Mouse (Mus musculus): Measurements from ENCODE around the gene Lta. TPM values are rescaled to one million over a fixed set of nuclear protein-coding genes. Genes with fewer than 3 reads are reported as not detected.
A peak's percentile ranks its signal among the peaks of the same experiment; 100 is the strongest.

Lta gene
- polyA plus RNA-seq, 1 experiment from 2014 or later: 0.39 TPM

- no peak for ATAC-seq (ENCODE audit: low FRiP score, low read depth)
- H3K4me2 ChIP-seq: no peak overlapping the region
These were observed 46.1 kb downstream of the Lta start for GRCm38 (mm10) chr17:35158850-35159593.

GRCm38 (mm10) chr17:35157661-35158175 is 47.4 kb downstream of the Lta start:
- Histone ChIP-seq H3K36me3 (peaks cover 95% of the 10 kb centered on the region), H3K27ac (replicated peaks) (no peak overlapping the region), H3K4me3 (no peak overlapping the region), H3K9me3 (no peaks in the 10 kb centered on the region), H3K9ac (no peak overlapping the region), H3K4me1 (replicated peaks) (peaks cover 16% of the 10 kb centered on the region), H3K4me2 (no peak overlapping the region), H3K27me3 (no peaks in the 10 kb centered on the region)
- no peak for ATAC-seq (ENCODE audit: low FRiP score, low read depth)
- WGBS: 93% methylated on average over 8 of the region's 8 CpGs

More at GRCm38 (mm10) chr17:35158850-35159593, 46.1 kb downstream of the Lta start:
- H3K4me1 ChIP-seq (replicated peaks): peaks cover 24% of the 10 kb centered on the region
- H3K4me3 ChIP-seq: no peak overlapping the region
- no peaks in the 10 kb centered on the region for H3K9me3 ChIP-seq
- H3K27ac ChIP-seq (replicated peaks): no peak overlapping the region
- WGBS: 92% methylated on average over 16 of the region's 16 CpGs
- H3K36me3 ChIP-seq: peaks cover 82% of the 10 kb centered on the region
- H3K27me3 ChIP-seq: no peaks in the 10 kb centered on the region
- no peak overlapping the region for H3K9ac ChIP-seq

DNA sequence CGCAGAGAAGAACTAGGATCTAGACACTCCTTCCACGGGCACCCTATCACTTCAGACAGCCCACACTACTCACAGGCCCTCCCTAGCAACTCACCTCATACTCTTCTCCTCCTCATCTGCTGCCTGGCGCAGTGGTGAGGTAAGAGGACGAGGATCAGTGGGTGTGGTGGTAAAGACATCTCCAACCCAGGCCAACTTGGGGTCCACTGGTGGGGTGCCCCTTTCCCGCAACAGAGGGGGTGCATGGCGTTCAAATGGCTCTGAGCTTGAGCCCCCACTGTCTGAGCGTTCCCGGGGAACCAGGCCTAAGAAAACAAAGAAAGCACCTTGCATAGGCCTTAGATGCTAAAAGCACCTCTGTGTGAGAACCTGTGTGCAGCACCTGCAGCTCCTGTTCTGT is 47.9 kb downstream of the Lta start:
- H3K9ac ChIP-seq: no peak overlapping the region
- WGBS: 96% methylated on average over 8 of the region's 8 CpGs
- ATAC-seq (ENCODE audit: low FRiP score, low read depth): no peak

DNA sequence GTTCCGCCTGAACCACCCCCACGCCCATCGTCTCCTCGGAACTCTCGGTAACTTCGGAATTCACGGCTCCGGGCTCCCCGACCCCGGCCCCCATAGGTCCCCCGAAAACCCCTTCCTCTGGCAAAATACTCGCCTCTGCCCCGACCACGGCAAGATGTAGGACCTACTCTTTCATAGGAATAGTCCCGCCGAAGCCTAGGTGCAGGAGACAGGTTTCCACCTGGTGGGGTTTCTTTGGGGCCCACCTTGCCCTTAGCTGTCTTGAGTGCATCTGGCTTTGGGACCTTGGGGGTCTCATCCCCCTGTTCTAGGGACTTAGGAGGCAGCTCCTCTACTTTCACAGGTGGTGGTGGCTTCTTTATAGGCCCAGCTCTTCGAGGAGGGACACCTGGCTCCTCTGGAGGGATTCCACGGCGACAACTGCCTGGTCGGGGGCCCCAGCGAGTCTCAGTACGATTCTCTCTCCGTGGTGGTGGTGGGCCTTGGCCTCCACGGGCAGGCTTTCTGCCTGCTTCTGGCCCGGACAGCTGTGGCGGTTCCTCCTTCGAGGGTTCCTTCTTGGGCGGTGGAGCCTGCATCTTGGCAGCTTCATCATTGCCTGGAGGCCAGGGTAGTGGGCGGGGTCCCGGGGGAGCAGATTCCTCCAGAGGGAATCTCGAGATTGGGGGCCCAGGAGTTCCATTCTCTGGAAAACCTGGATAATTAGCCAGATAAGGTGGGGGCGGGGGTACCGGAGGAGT is 48.5 kb downstream of the Lta start:
- Histone ChIP-seq H3K36me3 (peaks cover 98% of the 10 kb centered on the region), H3K4me1 (replicated peaks) (peaks cover 5% of the 10 kb centered on the region), H3K27ac (replicated peaks) (no peak overlapping the region), H3K9ac (no peak overlapping the region), H3K4me3 (no peak overlapping the region), H3K27me3 (no peaks in the 10 kb centered on the region), H3K4me2 (no peak overlapping the region), H3K9me3 (no peaks in the 10 kb centered on the region)
- no peak for ATAC-seq (ENCODE audit: low FRiP score, low read depth)
- 92% methylated on average over 33 of the region's 33 CpGs for WGBS

More for the DNA sequence above, 47.9 kb downstream of the Lta start:
- H3K4me3 ChIP-seq: no peak overlapping the region
- peaks cover 99% of the 10 kb centered on the region for H3K36me3 ChIP-seq
- no peaks in the 10 kb centered on the region for H3K9me3 ChIP-seq
- H3K27ac ChIP-seq (replicated peaks): no peak overlapping the region
- peaks cover 11% of the 10 kb centered on the region for H3K4me1 ChIP-seq (replicated peaks)
- H3K4me2 ChIP-seq: no peak overlapping the region
- no peaks in the 10 kb centered on the region for H3K27me3 ChIP-seq

- Histone ChIP-seq H3K9me3 (no peaks in the 10 kb centered on the region), H3K4me2 (no peak overlapping the region), H3K4me1 (replicated peaks) (no peaks in the 10 kb centered on the region), H3K27me3 (no peaks in the 10 kb centered on the region), H3K4me3 (no peak overlapping the region), H3K36me3 (peaks cover 95% of the 10 kb centered on the region), H3K27ac (replicated peaks) (no peak overlapping the region), H3K9ac (no peak overlapping the region)
- WGBS: 95% methylated on average over 12 of the region's 12 CpGs
- no peak for ATAC-seq (ENCODE audit: low FRiP score, low read depth)
These were observed 49.7 kb downstream of the Lta start for GRCm38 (mm10) chr17:35155451-35155850.

DNA sequence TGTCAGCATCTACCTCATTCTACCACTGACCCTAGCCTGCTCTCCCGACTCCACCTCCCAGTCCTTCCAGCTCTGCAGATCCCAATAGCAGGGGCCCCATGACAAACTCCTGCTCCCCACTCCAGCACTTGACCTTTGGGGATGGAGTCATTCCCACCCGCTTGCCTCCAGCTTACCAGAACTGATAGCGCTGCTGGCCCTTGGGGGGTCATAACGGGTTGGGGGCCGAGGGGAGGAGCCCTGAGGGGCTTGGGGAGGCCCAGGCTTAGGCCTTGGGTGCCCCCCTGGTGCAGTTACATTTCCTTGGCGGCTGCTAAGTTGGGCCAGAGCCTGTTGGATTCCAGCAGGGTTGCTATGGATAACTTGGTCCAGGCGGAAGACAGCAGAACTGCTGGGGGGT is 50.5 kb downstream of the Lta start:
- Histone ChIP-seq H3K27me3 (no peaks in the 10 kb centered on the region), H3K4me2 (no peak overlapping the region), H3K4me1 (replicated peaks) (no peaks in the 10 kb centered on the region), H3K9ac (no peak overlapping the region), H3K9me3 (no peaks in the 10 kb centered on the region), H3K4me3 (no peak overlapping the region), H3K27ac (replicated peaks) (no peak overlapping the region), H3K36me3 (peaks cover 95% of the 10 kb centered on the region)
- 71% methylated on average over 7 of the region's 7 CpGs for WGBS
- no peak for ATAC-seq (ENCODE audit: low FRiP score, low read depth)

DNA sequence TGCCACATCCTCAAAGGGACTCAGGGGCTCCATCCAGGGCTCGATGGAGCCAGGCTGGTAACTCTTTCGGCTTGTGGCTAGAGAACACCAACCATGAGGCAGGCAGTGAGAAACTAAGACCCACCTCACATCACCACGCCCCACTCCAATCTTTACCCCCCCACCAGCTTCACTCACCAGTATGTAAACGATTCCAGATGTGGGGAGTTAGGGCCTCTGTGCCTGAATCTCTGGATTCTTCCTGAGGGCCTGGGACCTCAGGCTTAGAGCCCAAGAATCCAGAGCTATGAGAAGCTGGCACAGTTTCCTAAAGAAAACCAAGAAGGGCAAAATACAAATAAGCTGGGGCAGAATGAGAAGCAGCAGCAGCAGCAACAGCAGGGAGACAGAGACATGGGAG is 51.2 kb downstream of the Lta start:
- Histone ChIP-seq H3K9ac (no peak overlapping the region), H3K9me3 (no peaks in the 10 kb centered on the region), H3K36me3 (peaks cover 95% of the 10 kb centered on the region), H3K4me2 (no peak overlapping the region), H3K27ac (replicated peaks) (no peak overlapping the region), H3K27me3 (no peaks in the 10 kb centered on the region), H3K4me3 (no peak overlapping the region), H3K4me1 (replicated peaks) (no peaks in the 10 kb centered on the region)
- 90% methylated on average over 4 of the region's 4 CpGs for WGBS
- ATAC-seq (ENCODE audit: low FRiP score, low read depth): no peak

Small RNAs within 50 kb of the gene (microRNA-seq; reads per million reads assigned to microRNA genes)
- not detected for gene Mir6973a
- not detected for gene Mir6974
- gene Mir6975: 2.6 reads per million, percentile 9 among the genes with 10 or more reads in this experiment
- 1.1 reads per million for gene Mir8094

Other genes with a start within 250 kb of the Lta start
- gene Hspa1b, start 246.1 kb downstream of the Lta start, polyA plus RNA-seq (2015; fragmentation: Nextera tagmentation; extraction: Ambion mirVana): 0.31 and 0.51 TPM in 2 replicates
- 1.0 TPM in 1 of 2 replicates, not detected in the other for gene Gm20481, start 235.4 kb downstream of the Lta start, polyA plus RNA-seq (2015; fragmentation: Nextera tagmentation; extraction: Ambion mirVana)
- gene Hspa1a, start 233.2 kb downstream of the Lta start, polyA plus RNA-seq (2015; fragmentation: Nextera tagmentation; extraction: Ambion mirVana): 12.0 and 13.1 TPM in 2 replicates
- gene Hspa1l, start 232.6 kb downstream of the Lta start, polyA plus RNA-seq (2015; fragmentation: Nextera tagmentation; extraction: Ambion mirVana): 1.3 and 1.8 TPM in 2 replicates
- 109 and 113 TPM in 2 replicates for gene Lsm2, start 223.5 kb downstream of the Lta start, polyA plus RNA-seq (2015; fragmentation: Nextera tagmentation; extraction: Ambion mirVana)
- 60.4 and 68.7 TPM in 2 replicates for gene Vars, start 204.4 kb downstream of the Lta start, polyA plus RNA-seq (2015; fragmentation: Nextera tagmentation; extraction: Ambion mirVana)
- 0.14 TPM in 2 replicates for gene Vwa7, start 188.8 kb downstream of the Lta start, polyA plus RNA-seq (2015; fragmentation: Nextera tagmentation; extraction: Ambion mirVana)
- 1.6 and 2.3 TPM in 2 replicates for gene Sapcd1, start 177.3 kb downstream of the Lta start, polyA plus RNA-seq (2015; fragmentation: Nextera tagmentation; extraction: Ambion mirVana)
- gene Msh5, start 158.6 kb downstream of the Lta start, polyA plus RNA-seq (2015; fragmentation: Nextera tagmentation; extraction: Ambion mirVana): 1.6 and 3.4 TPM in 2 replicates
- 87.4 TPM in 2 replicates for gene Clic1, start 155.4 kb downstream of the Lta start, polyA plus RNA-seq (2015; fragmentation: Nextera tagmentation; extraction: Ambion mirVana)
- gene Ddah2, start 146.3 kb downstream of the Lta start, polyA plus RNA-seq (2015; fragmentation: Nextera tagmentation; extraction: Ambion mirVana): 349 and 367 TPM in 2 replicates
- gene Ly6g6c, start 140.0 kb downstream of the Lta start, polyA plus RNA-seq (2015; fragmentation: Nextera tagmentation; extraction: Ambion mirVana): 0.18 TPM in 1 of 2 replicates, not detected in the other
- 0.22 and 0.25 TPM in 2 replicates for gene Mpig6b, start 139.2 kb downstream of the Lta start, polyA plus RNA-seq (2015; fragmentation: Nextera tagmentation; extraction: Ambion mirVana)
- 0.43 and 0.53 TPM in 2 replicates for gene Ly6g6e, start 128.4 kb downstream of the Lta start, polyA plus RNA-seq (2015; fragmentation: Nextera tagmentation; extraction: Ambion mirVana)
- 1.2 and 1.8 TPM in 2 replicates for gene Ly6g6d, start 127.3 kb downstream of the Lta start, polyA plus RNA-seq (2015; fragmentation: Nextera tagmentation; extraction: Ambion mirVana)
- gene Ly6g6f, start 119.7 kb downstream of the Lta start, polyA plus RNA-seq (2015; fragmentation: Nextera tagmentation; extraction: Ambion mirVana): 0.24 TPM in 1 of 2 replicates, not detected in the other
- gene Abhd16a, start 116.1 kb downstream of the Lta start, polyA plus RNA-seq (2015; fragmentation: Nextera tagmentation; extraction: Ambion mirVana): 102 and 106 TPM in 2 replicates
- gene Ly6g5c, start 97.1 kb downstream of the Lta start, polyA plus RNA-seq (2015; fragmentation: Nextera tagmentation; extraction: Ambion mirVana): not detected in 2 replicates
- 1.1 and 1.2 TPM in 2 replicates for gene Ly6g5b, start 89.9 kb downstream of the Lta start, polyA plus RNA-seq (2015; fragmentation: Nextera tagmentation; extraction: Ambion mirVana)
- 24.3 and 25.4 TPM in 2 replicates for gene Gpank1, start 83.9 kb downstream of the Lta start, polyA plus RNA-seq (2015; fragmentation: Nextera tagmentation; extraction: Ambion mirVana)
- 308 and 311 TPM in 2 replicates for gene Csnk2b, start 83.3 kb downstream of the Lta start, polyA plus RNA-seq (2015; fragmentation: Nextera tagmentation; extraction: Ambion mirVana)
- gene D17H6S53E, start 79.0 kb downstream of the Lta start, polyA plus RNA-seq (2015; fragmentation: Nextera tagmentation; extraction: Ambion mirVana): 9.3 and 10.8 TPM in 2 replicates
- 0.21 and 0.79 TPM in 2 replicates for gene Apom, start 73.3 kb downstream of the Lta start, polyA plus RNA-seq (2015; fragmentation: Nextera tagmentation; extraction: Ambion mirVana)
- 70.0 and 75.7 TPM in 2 replicates for gene Bag6, start 70.2 kb downstream of the Lta start, polyA plus RNA-seq (2015; fragmentation: Nextera tagmentation; extraction: Ambion mirVana)
- gene Prrc2a, start 40.5 kb downstream of the Lta start, polyA plus RNA-seq (2015; fragmentation: Nextera tagmentation; extraction: Ambion mirVana): 175 and 181 TPM in 2 replicates
- gene Aif1, start 29.3 kb downstream of the Lta start, polyA plus RNA-seq (2015; fragmentation: Nextera tagmentation; extraction: Ambion mirVana): 7.4 and 9.6 TPM in 2 replicates
- gene Lst1, start 16.9 kb downstream of the Lta start, polyA plus RNA-seq (2015; fragmentation: Nextera tagmentation; extraction: Ambion mirVana): 5.6 and 13.9 TPM in 2 replicates
- 0.84 and 0.97 TPM in 2 replicates for gene Ltb, start 10.9 kb downstream of the Lta start, polyA plus RNA-seq (2015; fragmentation: Nextera tagmentation; extraction: Ambion mirVana)
- 0.13 TPM in 1 of 2 replicates, not detected in the other for gene Tnf, start 3.3 kb downstream of the Lta start, polyA plus RNA-seq (2015; fragmentation: Nextera tagmentation; extraction: Ambion mirVana)
- gene Gm16181, start 15.5 kb upstream of the Lta start, polyA plus RNA-seq (2015; fragmentation: Nextera tagmentation; extraction: Ambion mirVana): 0.43 and 0.55 TPM in 2 replicates
- 99.1 and 110 TPM in 2 replicates for gene Atp6v1g2, start 28.3 kb upstream of the Lta start, polyA plus RNA-seq (2015; fragmentation: Nextera tagmentation; extraction: Ambion mirVana)
- gene Nfkbil1, start 30.4 kb upstream of the Lta start, polyA plus RNA-seq (2015; fragmentation: Nextera tagmentation; extraction: Ambion mirVana): 10.8 and 12.0 TPM in 2 replicates
- 361 and 365 TPM in 2 replicates for gene Ddx39b, start 36.4 kb upstream of the Lta start, polyA plus RNA-seq (2015; fragmentation: Nextera tagmentation; extraction: Ambion mirVana)
- gene H2-D1, start 57.4 kb upstream of the Lta start, polyA plus RNA-seq (2015; fragmentation: Nextera tagmentation; extraction: Ambion mirVana): 118 and 128 TPM in 2 replicates
- gene H2-Q1, start 115.1 kb upstream of the Lta start, polyA plus RNA-seq (2015; fragmentation: Nextera tagmentation; extraction: Ambion mirVana): 0.39 and 0.58 TPM in 2 replicates
- 2.5 and 3.1 TPM in 2 replicates for gene H2-Q2, start 136.9 kb upstream of the Lta start, polyA plus RNA-seq (2015; fragmentation: Nextera tagmentation; extraction: Ambion mirVana)
- 1.0 and 1.7 TPM in 2 replicates for gene H2-Q4, start 174.3 kb upstream of the Lta start, polyA plus RNA-seq (2015; fragmentation: Nextera tagmentation; extraction: Ambion mirVana)
- gene H2-Q6, start 219.5 kb upstream of the Lta start, polyA plus RNA-seq (2015; fragmentation: Nextera tagmentation; extraction: Ambion mirVana): 0.60 and 1.5 TPM in 2 replicates
- 3.8 and 4.1 TPM in 2 replicates for gene H2-Q7, start 233.8 kb upstream of the Lta start, polyA plus RNA-seq (2015; fragmentation: Nextera tagmentation; extraction: Ambion mirVana)